Mouse (Mus musculus): ENCODE results near the gene Efcab11. TPM values are rescaled to one million over a fixed set of nuclear protein-coding genes. Genes with fewer than 3 reads are reported as not detected.

Gene Efcab11
- polyA plus RNA-seq, 1 experiment: 4.5 TPM

GRCm38 (mm10) chr12:99853323-99854258 is 30.6 kb downstream of the Efcab11 start:
- H3K27me3 ChIP-seq (replicated peaks): no peaks in the 10 kb centered on the region
- TF ChIP-seq GATA1 (IDR thresholded peaks at IDR 0.05; ENCODE audit: borderline replicate concordance, low read length) (no peak), FLI1 (IDR thresholded peaks at IDR 0.05; ENCODE audit: low read length) (no peak)

GRCm38 (mm10) chr12:99849996-99850395 is 34.2 kb downstream of the Efcab11 start:
- H3K36me3 ChIP-seq (replicated peaks; ENCODE audit: low read length): peaks cover 34% of the 10 kb centered on the region
- no peaks in the 10 kb centered on the region for H3K9me3 ChIP-seq
- H3K4me3 ChIP-seq (replicated peaks): no peak overlapping the region
- TF ChIP-seq FLI1 (IDR thresholded peaks at IDR 0.05; ENCODE audit: low read length) (no peak), GATA1 (IDR thresholded peaks at IDR 0.05; ENCODE audit: borderline replicate concordance, low read length) (no peak)
- peaks cover 8% of the 10 kb centered on the region for H3K4me1 ChIP-seq
- no peaks in the 10 kb centered on the region for H3K27me3 ChIP-seq (replicated peaks)

More at GRCm38 (mm10) chr12:99853323-99854258, 30.6 kb downstream of the Efcab11 start:
- no peak overlapping the region for H3K4me3 ChIP-seq (replicated peaks)
- H3K4me1 ChIP-seq: peaks cover 15% of the 10 kb centered on the region
- H3K9me3 ChIP-seq: no peaks in the 10 kb centered on the region
- H3K36me3 ChIP-seq (replicated peaks; ENCODE audit: low read length): peaks cover 30% of the 10 kb centered on the region

GRCm38 (mm10) chr12:99844951-99845350 is 39.3 kb downstream of the Efcab11 start:
- H3K4me1 ChIP-seq: peaks cover 6% of the 10 kb centered on the region
- no peak overlapping the region for H3K4me3 ChIP-seq (replicated peaks)
- H3K9me3 ChIP-seq: no peaks in the 10 kb centered on the region
- H3K27me3 ChIP-seq (replicated peaks): no peaks in the 10 kb centered on the region
- TF ChIP-seq GATA1 (IDR thresholded peaks at IDR 0.05; ENCODE audit: borderline replicate concordance, low read length) (no peak), FLI1 (IDR thresholded peaks at IDR 0.05; ENCODE audit: low read length) (no peak)
- peaks cover 11% of the 10 kb centered on the region for H3K36me3 ChIP-seq (replicated peaks; ENCODE audit: low read length)

GRCm38 (mm10) chr12:99838703-99839102 is 45.5 kb downstream of the Efcab11 start:
- Histone ChIP-seq H3K27me3 (replicated peaks) (no peaks in the 10 kb centered on the region), H3K9me3 (no peaks in the 10 kb centered on the region), H3K4me1 (peaks cover 4% of the 10 kb centered on the region; the same call in 1 of the 2 replicates), H3K36me3 (replicated peaks; ENCODE audit: low read length) (peaks cover under 1% of the 10 kb centered on the region), H3K4me3 (replicated peaks) (no peak overlapping the region)
- TF ChIP-seq FLI1 (IDR thresholded peaks at IDR 0.05; ENCODE audit: low read length) (no peak), GATA1 (IDR thresholded peaks at IDR 0.05; ENCODE audit: borderline replicate concordance, low read length) (no peak)

DNA sequence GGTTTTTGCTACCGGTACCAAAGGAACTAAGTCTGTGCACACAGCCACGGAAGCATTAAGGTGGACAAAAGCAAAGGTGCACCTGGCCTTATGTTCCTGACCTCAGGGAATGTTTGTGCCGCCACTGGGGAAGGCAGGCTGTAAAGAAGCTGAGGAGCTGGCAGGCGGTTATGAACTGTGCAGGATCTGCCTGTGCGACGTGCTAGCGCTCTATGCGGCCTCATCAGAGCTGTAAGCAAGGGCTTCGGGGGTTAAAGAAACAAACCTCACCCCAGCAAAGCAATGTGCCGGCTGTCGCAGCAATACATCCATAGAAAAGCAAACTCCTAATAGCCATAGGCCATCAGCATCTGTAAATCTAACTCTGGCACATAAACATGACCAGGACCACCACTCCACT is 46.1 kb downstream of the Efcab11 start:
- Histone ChIP-seq H3K36me3 (replicated peaks; ENCODE audit: low read length) (peaks cover 3% of the 10 kb centered on the region), H3K4me1 (peaks cover 7% of the 10 kb centered on the region), H3K9me3 (peaks cover 4% of the 10 kb centered on the region; the same call in 1 of the 2 replicates), H3K27me3 (replicated peaks) (no peaks in the 10 kb centered on the region), H3K4me3 (replicated peaks) (no peak overlapping the region)
- TF ChIP-seq GATA1 (IDR thresholded peaks at IDR 0.05; ENCODE audit: borderline replicate concordance, low read length) (no peak), FLI1 (IDR thresholded peaks at IDR 0.05; ENCODE audit: low read length) (no peak)

DNA sequence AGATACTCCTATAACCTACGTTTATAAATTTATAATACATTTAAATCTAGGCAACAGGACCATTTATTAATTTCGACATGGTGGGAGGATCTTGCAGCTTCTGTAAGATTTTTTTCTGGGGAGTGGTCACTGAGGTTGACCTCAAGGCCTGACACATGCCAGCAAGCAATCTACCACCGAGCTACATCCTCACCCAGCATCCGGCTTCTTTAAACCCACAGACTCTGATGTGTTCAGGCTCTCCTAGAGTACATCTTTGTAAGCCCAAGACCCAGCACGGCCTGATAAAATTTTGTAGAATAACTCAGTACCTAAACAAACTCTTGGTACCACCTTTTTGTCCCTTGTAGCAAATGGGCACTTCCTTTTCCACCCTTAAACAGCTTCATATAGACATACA is 46.7 kb downstream of the Efcab11 start:
- Histone ChIP-seq H3K4me3 (replicated peaks) (no peak overlapping the region), H3K4me1 (peaks cover 9% of the 10 kb centered on the region), H3K9me3 (peaks cover 5% of the 10 kb centered on the region; the same call in 1 of the 2 replicates), H3K27me3 (replicated peaks) (no peaks in the 10 kb centered on the region), H3K36me3 (replicated peaks; ENCODE audit: low read length) (peaks cover 3% of the 10 kb centered on the region)
- TF ChIP-seq GATA1 (IDR thresholded peaks at IDR 0.05; ENCODE audit: borderline replicate concordance, low read length): no peak
- TF ChIP-seq FLI1 (IDR thresholded peaks at IDR 0.05; ENCODE audit: low read length): no peak

GRCm38 (mm10) chr12:99836404-99837131 is 47.7 kb downstream of the Efcab11 start:
- H3K4me3 ChIP-seq (replicated peaks): no peak overlapping the region
- H3K9me3 ChIP-seq: peaks cover 5% of the 10 kb centered on the region; the same call in 1 of the 2 replicates
- peaks cover 3% of the 10 kb centered on the region for H3K36me3 ChIP-seq (replicated peaks; ENCODE audit: low read length)
- no peaks in the 10 kb centered on the region for H3K27me3 ChIP-seq (replicated peaks)
- peaks cover 9% of the 10 kb centered on the region for H3K4me1 ChIP-seq
- no peak for TF ChIP-seq FLI1 (IDR thresholded peaks at IDR 0.05; ENCODE audit: low read length)
- TF ChIP-seq GATA1 (IDR thresholded peaks at IDR 0.05; ENCODE audit: borderline replicate concordance, low read length): no peak

DNA sequence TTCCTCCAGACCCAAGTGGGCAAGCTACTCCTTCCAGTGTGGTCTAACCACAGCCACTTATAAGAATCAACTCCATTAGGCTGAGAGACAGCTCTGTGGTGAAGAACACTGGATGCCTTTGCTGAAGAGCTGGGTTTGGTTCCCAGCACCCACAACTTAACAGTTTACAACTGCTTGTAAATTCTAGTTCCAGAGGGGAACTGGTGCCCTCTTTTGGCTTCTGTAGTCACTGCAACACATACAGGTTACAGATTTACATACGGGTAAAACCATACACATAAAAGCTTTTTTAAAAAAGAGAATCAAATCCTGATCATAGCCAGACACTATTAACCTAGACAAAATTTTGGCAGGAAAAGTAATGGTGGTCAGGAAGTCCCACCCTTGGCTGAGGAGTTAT is 50.8 kb downstream of the Efcab11 start:
- TF ChIP-seq GATA1 (IDR thresholded peaks at IDR 0.05; ENCODE audit: borderline replicate concordance, low read length) (no peak), FLI1 (IDR thresholded peaks at IDR 0.05; ENCODE audit: low read length) (no peak)
- peaks cover 5% of the 10 kb centered on the region for H3K4me1 ChIP-seq
- H3K36me3 ChIP-seq (replicated peaks; ENCODE audit: low read length): peaks cover 3% of the 10 kb centered on the region
- no peak overlapping the region for H3K4me3 ChIP-seq (replicated peaks)
- H3K9me3 ChIP-seq: peaks cover 5% of the 10 kb centered on the region; the same call in 1 of the 2 replicates
- H3K27me3 ChIP-seq (replicated peaks): no peaks in the 10 kb centered on the region

- Histone ChIP-seq H3K9me3 (no peaks in the 10 kb centered on the region), H3K4me1 (peaks cover 4% of the 10 kb centered on the region; the same call in 1 of the 2 replicates), H3K4me3 (replicated peaks) (no peak overlapping the region), H3K27me3 (replicated peaks) (no peaks in the 10 kb centered on the region), H3K36me3 (replicated peaks; ENCODE audit: low read length) (peaks cover 5% of the 10 kb centered on the region)
- TF ChIP-seq GATA1 (IDR thresholded peaks at IDR 0.05; ENCODE audit: borderline replicate concordance, low read length) (no peak), FLI1 (IDR thresholded peaks at IDR 0.05; ENCODE audit: low read length) (no peak)
These were observed 61.6 kb downstream of the Efcab11 start for GRCm38 (mm10) chr12:99822591-99822990.

Measured in megakaryocyte, embryonic 14.5 days (primary cell).